Mouse (Mus musculus) cerebellum, adult 9-10 months (tissue): Measurements from ENCODE around the gene Raet1d.
"Not testable (repeated sequence)": the region's sequence is repeated elsewhere in the genome, so short reads cannot be mapped to it uniquely, and the experiment has no call there.

Source experiments
- DNase-seq: peaks from one replicate; pipeline ENCODE4 v3.0.0; 2022

Gene Raet1d

DNA sequence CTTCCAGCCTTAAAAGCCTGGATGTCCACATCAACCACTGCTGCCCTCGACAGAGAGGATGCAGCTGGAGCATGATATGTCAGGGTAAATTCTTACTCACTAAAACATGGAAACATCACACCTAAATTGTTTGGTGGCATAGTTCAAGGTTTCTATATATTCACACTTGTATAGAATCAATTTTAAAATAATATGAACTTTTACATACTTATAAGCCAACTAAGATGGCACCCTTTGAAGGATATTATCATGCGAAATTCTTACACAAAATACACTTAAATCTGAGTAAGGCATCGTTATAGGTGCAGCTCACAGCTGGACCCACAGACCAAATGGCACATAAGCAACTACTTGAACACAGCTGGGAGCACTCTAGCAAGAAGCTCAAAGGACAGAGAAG, at the start of gene Raet1d:
Gene Raet1d (plus strand): TSS at position 301 of the 400 bp plus-strand sequence.
- DNase-seq, result not testable (repeated sequence)

DNA sequence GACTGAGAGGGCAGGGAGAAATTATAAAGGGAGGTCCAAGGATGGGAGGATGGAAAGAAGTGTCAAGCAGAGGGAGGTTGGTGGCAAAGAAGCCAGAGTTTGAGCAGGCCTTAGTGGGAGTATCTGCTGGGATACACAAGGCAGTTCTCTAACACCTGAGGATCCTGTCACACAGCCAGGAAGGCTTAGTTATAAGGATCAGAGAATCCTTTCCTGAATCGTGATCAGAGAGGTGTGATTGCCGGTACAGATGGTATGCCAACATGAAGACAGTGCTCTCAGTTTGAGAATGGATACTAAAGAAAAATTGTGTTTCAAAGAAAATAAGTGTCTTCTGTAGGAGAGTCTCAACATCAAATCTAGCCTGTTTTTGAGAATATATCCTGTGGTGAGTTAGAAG, 37.5 kb upstream of the Raet1d start:
- no peak for DNase-seq

DNA sequence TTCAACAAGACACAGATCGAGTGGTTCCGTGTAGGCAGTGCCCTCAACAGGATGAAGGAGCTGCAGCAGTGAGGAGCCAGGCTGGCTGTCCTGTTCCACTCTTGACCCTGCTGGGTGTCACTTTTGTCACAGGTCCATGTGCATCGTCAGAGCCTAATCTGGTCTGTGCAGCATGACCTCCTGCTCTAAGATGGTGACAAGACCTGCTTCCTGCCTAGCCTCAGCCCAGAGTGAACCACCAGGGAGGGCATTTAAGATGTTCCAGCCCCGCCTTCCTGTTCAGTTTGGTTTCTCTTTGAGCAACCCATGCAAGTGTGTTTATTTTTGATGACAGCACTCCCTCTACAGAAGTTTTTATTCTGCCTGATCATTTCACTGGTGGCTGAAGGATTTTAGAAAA, 14.6 kb upstream of the Raet1d start:
- not testable (repeated sequence) for DNase-seq

DNA sequence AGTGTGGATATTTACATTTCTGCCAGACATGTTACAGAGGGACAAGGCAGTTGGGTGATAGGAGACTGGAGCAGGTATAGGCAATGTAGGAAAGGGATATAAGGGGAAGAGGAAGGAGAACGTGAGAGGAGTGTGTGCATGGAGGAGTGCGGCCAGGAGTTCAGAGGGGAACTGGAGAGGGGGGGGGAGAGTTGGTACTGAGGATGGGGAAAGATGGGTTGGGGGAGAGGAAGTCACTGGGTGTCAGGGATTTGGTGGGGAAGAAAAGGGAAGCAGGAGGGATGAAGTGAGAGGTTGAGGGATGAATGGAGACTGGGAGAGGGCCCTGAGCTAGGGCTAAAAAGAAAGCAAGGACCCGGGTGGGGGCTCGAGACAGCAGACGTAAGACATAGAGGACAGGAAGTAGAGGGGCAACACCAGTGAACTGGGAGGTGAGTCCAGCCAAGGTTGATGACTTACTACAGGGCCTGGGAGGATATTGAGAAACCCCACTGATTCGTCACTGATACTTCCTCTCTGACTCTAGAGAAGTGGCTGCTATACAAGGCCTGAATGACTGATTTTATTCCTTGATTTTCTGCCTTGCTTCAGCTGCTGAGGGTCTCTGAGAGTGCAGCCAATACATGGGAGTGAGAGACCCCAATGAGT, 6.7 kb upstream of the Raet1d start:
- DNase-seq, result not testable (repeated sequence)

DNA sequence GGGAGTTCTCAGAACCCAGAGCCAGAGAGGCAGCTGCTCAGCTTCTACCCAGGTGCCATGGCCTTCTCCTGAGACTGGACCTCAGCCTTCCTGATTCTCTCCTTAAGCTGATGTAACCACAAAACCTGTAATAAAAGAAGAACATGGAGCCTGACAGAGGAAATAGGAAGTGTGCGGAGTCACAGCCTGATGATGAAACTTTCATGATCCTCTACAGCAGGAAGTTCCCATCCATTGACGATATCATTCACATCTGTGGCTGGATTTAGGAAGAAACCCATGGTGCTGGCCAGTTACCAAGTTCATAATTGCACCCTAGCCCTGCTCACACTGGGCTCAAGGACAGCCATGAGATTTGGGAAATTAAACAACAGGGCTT, 6.2 kb upstream of the Raet1d start:
- not testable (repeated sequence) for DNase-seq

DNA sequence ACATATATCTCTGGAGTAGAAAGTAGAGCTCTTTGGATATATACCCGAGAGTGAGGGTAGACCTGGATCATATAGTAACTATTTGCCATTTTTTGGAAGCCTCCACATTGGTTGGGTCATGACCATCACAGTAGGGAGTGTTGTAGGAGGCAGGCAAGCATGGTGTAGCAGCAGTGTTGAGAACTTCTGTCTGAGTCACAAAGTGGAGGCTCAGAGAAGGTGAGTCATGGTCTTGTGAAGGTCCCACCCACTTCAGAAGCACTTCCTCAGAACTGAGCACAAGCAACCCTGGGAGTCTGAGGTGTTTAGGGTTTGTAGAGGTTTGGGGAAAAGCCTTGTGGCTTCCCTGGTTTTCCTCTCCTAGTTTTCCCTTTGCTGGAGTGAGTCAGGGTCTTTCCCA, 3.0 kb upstream of the Raet1d start:
- DNase-seq, result not testable (repeated sequence)

DNA sequence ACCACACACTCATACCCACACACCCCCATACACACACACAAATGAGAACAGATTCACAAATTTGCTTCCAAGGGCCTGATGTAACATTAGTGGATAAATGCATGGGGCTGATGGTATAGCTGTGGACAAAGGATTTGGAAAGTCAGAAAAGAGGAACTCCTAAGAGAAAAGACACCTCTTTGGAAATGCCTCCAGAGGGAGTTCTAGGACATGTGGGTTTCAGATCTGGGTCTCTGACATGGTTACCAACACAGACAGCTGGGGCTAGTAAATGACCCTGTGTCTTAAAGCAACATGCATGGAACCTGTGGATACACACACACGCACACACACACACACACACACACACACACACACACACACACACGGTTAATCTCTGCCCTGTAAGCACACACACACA, 605 bp downstream of the Raet1d start:
- not testable (repeated sequence) for DNase-seq

DNA sequence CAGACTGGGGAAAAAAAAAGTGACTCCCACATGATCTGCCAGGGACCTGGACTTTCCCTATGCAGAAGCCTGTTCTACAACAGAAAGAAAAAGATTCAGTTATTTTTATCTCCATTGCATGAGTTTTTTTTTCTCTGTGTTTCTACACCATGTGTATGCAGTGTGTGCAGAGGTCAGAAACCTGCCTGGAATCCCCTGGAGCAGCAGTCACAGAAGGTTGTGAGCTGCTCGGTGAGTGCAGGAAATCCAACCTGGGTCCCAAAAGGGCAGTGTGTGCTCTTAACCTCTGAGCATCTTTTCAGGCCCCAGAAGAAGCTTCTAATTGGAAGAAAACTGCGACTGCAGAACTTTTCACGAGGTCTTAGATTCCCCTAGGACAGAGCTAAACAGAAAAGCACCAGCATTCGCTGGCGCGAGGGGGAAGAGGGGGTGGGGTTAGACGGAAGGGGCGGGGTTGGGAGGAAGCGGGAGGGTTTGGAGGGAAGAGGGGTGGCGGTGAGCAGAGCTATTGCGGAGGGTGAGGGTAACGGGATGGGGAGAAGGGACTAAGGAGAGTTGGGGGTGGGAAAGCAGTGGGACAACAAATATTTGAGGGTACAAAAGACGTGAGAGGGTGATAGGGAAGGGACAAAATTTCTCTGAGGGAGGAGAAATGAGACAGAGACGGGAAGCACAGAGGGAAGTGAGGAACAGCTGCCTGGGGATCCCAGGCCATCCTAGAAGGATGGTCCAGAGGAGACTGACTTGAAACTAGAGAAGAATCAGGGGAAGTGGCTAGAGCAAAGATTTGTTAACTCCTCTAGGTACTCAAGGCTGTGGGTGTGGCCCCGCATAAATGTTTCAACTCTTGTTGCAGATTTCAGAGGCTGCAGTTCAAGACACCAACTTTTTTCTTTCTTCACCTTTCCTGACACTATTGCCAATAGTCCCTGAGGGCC, 1.3 kb downstream of the Raet1d start:
- DNase-seq, result not testable (repeated sequence)

DNA sequence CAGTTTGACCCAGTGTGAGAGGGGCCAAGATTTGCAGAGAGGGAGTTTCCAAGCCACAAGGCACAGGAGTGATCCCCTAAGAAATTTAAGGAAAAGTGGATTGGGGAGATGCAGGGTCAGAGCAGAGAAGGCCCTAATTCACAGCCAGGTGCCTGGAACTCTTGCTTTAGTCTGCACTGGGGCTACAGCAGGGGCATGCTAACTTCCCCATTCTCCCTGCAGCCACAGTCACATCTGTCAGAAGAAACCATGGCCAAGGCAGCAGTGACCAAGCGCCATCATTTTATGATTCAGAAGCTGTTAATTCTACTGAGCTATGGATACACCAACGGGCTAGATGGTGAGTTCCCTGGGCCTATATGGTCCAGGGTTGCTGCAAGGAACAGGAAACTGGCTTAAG, 2.1 kb downstream of the Raet1d start:
- not testable (repeated sequence) for DNase-seq

DNA sequence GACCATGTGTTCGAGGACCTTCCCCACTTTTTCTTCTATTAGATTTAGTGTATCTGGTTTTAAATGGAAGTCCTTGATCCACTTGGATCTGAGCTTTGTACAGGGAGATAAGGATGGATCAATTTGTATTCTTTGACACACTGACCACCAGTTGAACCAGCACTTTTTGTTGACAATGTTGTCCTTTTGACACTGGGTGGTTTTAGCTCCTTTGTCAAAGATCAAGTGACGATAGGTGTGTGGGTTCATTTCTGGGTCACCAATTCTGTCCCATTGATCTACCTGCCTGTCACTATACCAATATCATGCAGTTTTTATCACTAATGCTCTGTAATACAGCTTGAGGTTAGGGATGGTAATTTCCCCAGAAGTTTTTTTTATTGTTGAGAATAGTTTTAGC, 4.6 kb downstream of the Raet1d start:
- DNase-seq, result not testable (repeated sequence)

DNA sequence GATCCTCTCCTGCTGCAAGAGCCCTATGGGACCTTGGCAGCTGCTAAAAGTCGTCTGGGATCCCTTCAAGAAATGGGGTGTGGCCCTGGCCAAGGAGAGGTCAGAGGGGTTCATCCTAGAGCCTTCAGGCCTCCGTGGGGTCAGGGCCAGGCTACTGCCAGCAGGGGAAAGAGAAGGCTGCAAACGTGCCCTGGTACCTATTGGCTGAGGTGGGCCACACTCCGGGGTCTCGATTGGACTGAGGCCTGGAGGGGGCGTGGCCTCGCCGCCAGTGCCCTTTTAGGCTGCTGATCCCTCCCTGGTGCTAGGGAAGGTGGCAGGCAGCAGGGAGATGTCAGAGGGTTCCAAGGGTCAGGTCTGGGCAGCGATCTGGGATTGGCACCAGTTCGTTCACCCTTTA, 20.9 kb downstream of the Raet1d start:
- not testable (repeated sequence) for DNase-seq

DNA sequence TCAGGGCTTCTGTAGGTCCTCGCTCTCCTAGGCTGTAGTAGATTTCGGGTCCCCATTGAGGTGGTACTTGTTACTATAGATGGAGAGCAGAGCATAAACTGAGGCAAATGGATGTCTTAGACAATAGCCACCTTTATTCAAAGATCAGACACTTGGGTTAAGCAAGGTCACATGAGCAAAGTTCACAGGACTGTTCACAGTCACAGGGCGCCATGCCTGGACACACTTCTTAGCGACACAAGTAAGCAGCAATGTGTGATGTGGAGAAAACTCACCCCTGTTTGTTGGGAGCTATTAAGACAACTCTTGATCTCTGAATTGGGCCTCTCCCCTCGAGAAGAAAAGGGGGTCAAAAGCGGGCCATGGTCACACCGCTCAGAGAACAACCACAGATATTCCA, 29.8 kb downstream of the Raet1d start:
- DNase-seq, result not testable (repeated sequence)

DNA sequence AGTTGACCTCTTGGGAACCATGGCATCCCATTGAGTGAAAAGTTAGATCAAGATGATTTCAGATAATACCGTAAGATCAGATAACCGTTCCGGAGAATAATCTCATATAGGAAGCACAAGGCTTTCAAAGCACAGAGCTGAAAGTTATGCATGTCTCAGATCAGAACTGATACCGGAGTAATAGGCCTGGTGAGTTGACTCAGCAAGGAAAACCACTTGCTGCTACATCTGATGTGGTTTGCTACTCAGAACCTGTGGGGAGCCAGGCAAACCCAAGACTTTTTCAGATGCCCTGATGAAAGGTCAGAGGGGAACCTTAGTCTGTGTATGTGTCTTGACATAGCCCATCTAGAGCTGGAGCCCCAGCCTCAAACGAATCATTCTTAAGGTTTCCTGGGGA, 31.3 kb downstream of the Raet1d start:
- not testable (repeated sequence) for DNase-seq

DNA sequence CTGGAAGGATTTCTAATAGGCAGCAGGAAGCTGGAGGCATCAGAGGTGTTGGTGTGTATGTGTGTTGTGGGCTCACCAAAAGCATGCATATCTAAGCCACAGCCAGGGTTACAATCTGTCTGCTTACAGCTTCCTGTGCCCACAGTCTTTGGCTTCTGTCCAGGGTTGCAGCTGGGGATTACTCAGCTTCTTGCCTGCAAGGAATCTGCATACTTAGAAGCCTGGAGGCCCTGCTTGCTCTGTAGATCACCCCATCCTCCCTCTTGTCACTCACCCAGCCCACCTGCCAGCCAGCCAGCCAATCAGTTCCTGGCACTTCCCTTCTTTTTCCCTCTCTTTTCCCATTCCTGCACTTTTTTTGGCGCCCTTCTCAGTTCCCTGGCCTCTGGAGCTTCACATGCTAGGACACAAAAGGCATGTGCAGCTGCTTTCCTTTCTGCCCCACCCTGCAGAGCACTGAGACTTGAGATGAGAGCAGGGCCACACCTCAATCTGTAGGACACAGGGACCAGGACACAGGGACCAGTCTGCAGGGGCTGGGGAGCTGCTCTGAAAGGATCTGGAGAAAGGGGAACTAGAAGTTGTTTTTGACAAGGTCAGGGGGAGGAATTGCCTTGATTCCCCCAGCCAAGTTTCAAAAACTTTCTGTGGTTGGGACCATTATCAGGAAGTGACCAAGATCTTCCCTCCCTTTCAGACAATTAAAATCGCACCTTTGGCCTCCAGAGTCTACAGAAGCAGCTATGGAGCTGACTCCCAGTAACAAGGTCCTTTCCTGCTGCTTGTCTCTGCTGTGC, 32.9 kb downstream of the Raet1d start:
- not testable (repeated sequence) for DNase-seq

DNA sequence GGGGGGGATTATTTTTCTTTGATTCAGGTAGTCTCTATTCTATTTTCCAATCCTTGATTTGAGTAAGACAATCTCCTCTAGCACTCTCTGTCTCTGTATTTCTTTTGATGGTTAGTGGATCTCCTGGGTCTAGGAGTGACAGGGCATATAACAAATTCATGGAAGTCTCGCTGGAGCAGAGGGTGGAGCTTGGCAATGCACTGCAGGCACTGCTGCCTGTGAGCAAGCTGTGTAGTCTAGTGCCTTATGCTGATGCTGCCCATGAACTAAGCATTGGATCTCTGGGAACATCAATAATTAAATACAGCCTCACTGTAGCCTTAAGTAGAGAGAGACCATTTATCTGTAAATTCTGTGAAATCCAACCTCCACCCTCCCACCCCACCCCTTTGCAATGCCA, 36.3 kb downstream of the Raet1d start:
- DNase-seq, result not testable (repeated sequence)

DNA sequence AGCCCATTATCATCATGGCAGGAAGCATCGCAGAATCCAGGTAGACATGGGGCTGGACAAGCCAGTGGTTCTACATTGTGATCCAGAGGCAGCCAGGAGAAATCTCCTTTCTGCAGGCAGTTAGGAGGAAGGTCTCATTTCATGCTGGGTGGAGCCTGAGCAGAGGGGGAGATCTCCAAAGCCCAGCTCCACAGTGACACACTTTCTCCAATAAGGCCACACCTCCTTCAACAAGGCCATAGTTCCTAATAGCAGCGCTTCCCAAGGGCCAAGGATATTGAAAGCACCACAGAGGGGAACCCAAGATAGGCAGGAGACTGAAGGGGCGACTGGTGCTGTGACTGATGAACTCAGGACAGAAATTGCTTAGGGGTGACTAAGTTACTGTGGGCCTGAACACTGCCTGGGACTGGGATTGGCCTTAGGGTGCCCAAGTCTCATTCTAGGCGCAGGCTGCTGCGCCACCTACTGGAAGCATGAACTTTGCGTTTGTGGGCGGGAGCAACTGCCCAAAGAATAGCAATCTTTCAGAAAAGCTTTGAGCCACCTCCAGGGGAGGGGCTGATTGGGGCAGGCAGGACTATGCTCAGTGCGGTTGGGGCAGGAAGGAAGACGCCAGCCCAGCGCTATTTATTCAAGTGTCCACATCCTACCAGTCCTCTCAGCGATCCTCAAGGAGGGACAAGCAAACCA, 42.0 kb downstream of the Raet1d start:
- DNase-seq, result not testable (repeated sequence)

DNA sequence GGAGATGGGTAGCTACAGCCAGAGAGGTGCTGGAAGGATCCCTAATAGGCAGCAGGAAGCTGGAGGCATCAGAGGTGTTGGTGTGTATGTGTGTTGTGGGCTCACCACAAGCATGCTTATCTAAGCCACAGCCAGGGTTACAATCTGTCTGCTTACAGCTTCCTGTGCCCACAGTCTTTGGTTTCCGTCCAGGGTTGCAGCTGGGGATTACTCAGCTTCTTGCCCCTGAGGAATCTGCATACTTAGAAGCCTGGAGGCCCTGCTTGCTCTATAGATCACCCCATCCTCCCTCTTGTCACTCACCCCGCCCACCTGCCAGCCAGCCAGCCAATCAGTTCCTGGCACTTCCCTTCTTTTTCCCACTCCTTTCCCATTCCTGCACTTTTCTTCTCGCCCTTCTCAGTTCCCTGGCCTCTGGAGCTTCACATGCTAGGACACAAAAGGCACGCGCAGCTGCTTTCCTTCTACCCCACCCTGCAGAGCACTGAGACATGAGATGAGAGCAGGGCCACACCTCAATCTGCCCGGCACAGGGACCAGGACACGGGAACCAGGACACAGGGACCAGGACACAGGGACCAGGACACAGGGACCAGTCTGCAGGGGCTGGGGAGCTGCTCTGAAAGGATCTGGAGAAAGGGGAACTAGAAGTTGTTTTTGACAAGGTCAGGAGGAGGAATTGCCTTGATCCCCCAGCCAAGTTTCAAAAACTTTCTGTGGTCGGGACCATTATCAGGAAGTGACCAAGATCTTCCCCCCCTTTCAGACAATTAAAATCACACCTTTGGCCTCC, 53.5 kb downstream of the Raet1d start:
- not testable (repeated sequence) for DNase-seq
